Mouse (Mus musculus) neural tube, embryonic 12.5 days (tissue): ENCODE data around the gene S1pr4. TPM values are rescaled to one million over a fixed set of nuclear protein-coding genes. Genes with fewer than 3 reads are reported as not detected.

ENCODE experiments used
- ATAC-seq: fragments of 200-750 bp; cut with Nextera tagmentation; 2 replicates; pipeline ENCODE4 v1.8.0; 2017; ENCODE audit warnings: low read depth, mild to moderate bottlenecking, moderate TSS enrichment, moderate library complexity; ENCODE audit not compliant: low FRiP score
- H3K27ac ChIP-seq: fragments of 300-500 bp; sonication (generic); 2 replicates; pipeline ENCODE4 v1.5.1; 2016
- H3K27me3 ChIP-seq: fragments of 300-500 bp; sonication (generic); replicated peaks from 2 replicates; pipeline ENCODE4 v1.6.1; 2016; ENCODE audit warnings: mild to moderate bottlenecking
- H3K36me3 ChIP-seq: fragments of 300-500 bp; sonication (generic); 2 replicates; pipeline ENCODE4 v1.6.1; 2016; ENCODE audit warnings: mild to moderate bottlenecking
- H3K4me1 ChIP-seq: fragments of 300-500 bp; sonication (generic); 2 replicates; pipeline ENCODE4 v1.6.1; 2016
- H3K4me2 ChIP-seq: fragments of 300-500 bp; sonication (generic); replicated peaks from 2 replicates; pipeline ENCODE4 v1.6.1; 2016; ENCODE audit warnings: mild to moderate bottlenecking
- H3K4me3 ChIP-seq: fragments of 300-500 bp; sonication (generic); 2 replicates; pipeline ENCODE4 v1.5.1; 2016
- H3K9ac ChIP-seq: fragments of 300-500 bp; sonication (generic); 2 replicates; pipeline ENCODE4 v1.6.1; 2016; ENCODE audit warnings: mild to moderate bottlenecking
- H3K9me3 ChIP-seq: fragments of 300-500 bp; sonication (generic); 2 replicates; pipeline ENCODE4 v1.6.1; 2016; ENCODE audit warnings: mild to moderate bottlenecking
- WGBS: fragments of 180-500 bp; shearing (Covaris S2); methylation state at CpG from one replicate; pipeline ENCODE4 v1.1.7; 2016; 5-methylcytosine and 5-hydroxymethylcytosine counted together
- polyA plus RNA-seq: library from polyadenylated mRNA; unstranded; fragments of >200 nt; fragmentation: Nextera tagmentation; extraction: Ambion mirVana; gene quantifications from 2 replicates; pipeline ENCODE4 v1.2.1, GENCODE M21; 2016

The S1pr4 gene
- polyA plus RNA-seq, 1 experiment from 2014 or later: 0.51 TPM

GRCm38 (mm10) chr10:81496969-81497368, 3.0 kb downstream of the S1pr4 start:
- no peaks in the 10 kb centered on the region for H3K9me3 ChIP-seq
- no peak overlapping the region for H3K27ac ChIP-seq
- peak overlapping the region; percentile 30; the same call in 1 of the 2 replicates for H3K9ac ChIP-seq
- no peaks in the 10 kb centered on the region for H3K27me3 ChIP-seq
- peak overlapping the region; percentile 97 for H3K4me2 ChIP-seq
- peak overlapping the region; percentile 72 for H3K4me3 ChIP-seq
- ATAC-seq: 0 out of 2 replicates have a peak, but pooled peaks have one; percentile 0
- H3K36me3 ChIP-seq: peaks cover 16% of the 10 kb centered on the region
- peaks cover 19% of the 10 kb centered on the region for H3K4me1 ChIP-seq
- WGBS: 35% methylated on average over 4 of the region's 4 CpGs

- WGBS: under 1% methylated on average over 45 of the region's 45 CpGs
- H3K4me3 ChIP-seq: peak within 1 kb of the TSS; percentile 72
- ATAC-seq: peak; percentile 95
- H3K4me1 ChIP-seq: peaks cover 19% of the 10 kb centered on the region
- H3K9ac ChIP-seq: peak within 1 kb of the TSS; percentile 77
- H3K27me3 ChIP-seq: no peaks in the 10 kb centered on the region
- peak within 1 kb of the TSS; percentile 97 for H3K4me2 ChIP-seq
- H3K36me3 ChIP-seq: peaks cover 22% of the 10 kb centered on the region
- no peak within 1 kb of the TSS; the same call in 1 of the 2 replicates for H3K27ac ChIP-seq
- H3K9me3 ChIP-seq: no peaks in the 10 kb centered on the region
Measured at GRCm38 (mm10) chr10:81496264-81496901, 3.5 kb downstream of the S1pr4 start, which contains the start of gene Ncln. Ncln (minus strand) TSS chr10:81496392.

- Histone ChIP-seq H3K9ac (peak overlapping the region; percentile 77), H3K4me1 (peaks cover 19% of the 10 kb centered on the region), H3K4me3 (peak overlapping the region; percentile 72), H3K4me2 (peak overlapping the region; percentile 97), H3K36me3 (peaks cover 28% of the 10 kb centered on the region), H3K9me3 (no peaks in the 10 kb centered on the region), H3K27me3 (no peaks in the 10 kb centered on the region), H3K27ac (no peak overlapping the region; the same call in 1 of the 2 replicates)
- WGBS: 2% methylated on average over 41 of the region's 41 CpGs
- ATAC-seq: peak; percentile 43
Measured at GRCm38 (mm10) chr10:81495616-81496263, 4.2 kb downstream of the S1pr4 start.

GRCm38 (mm10) chr10:81495151-81495550, 4.8 kb downstream of the S1pr4 start:
- 80% methylated on average over 6 of the region's 6 CpGs for WGBS
- peaks cover 19% of the 10 kb centered on the region for H3K4me1 ChIP-seq
- H3K9me3 ChIP-seq: no peaks in the 10 kb centered on the region
- peak overlapping the region; percentile 77 for H3K9ac ChIP-seq
- peak overlapping the region; percentile 72 for H3K4me3 ChIP-seq
- H3K4me2 ChIP-seq: peak overlapping the region; percentile 97
- no peak for ATAC-seq
- H3K27ac ChIP-seq: no peak overlapping the region
- H3K27me3 ChIP-seq: no peaks in the 10 kb centered on the region
- H3K36me3 ChIP-seq: peaks cover 34% of the 10 kb centered on the region

- Histone ChIP-seq H3K36me3 (peaks cover 41% of the 10 kb centered on the region), H3K4me1 (peaks cover 19% of the 10 kb centered on the region), H3K9me3 (no peaks in the 10 kb centered on the region), H3K4me3 (0 out of 2 replicates have a peak overlapping the region, but pooled peaks have one; percentile 5), H3K9ac (no peak overlapping the region), H3K27ac (no peak overlapping the region), H3K4me2 (peak overlapping the region; percentile 97), H3K27me3 (no peaks in the 10 kb centered on the region)
- no peak for ATAC-seq
- 83% methylated on average over 11 of the region's 11 CpGs for WGBS
Measured at GRCm38 (mm10) chr10:81494260-81495041, 5.5 kb downstream of the S1pr4 start.

- Histone ChIP-seq H3K4me3 (0 out of 2 replicates have a peak overlapping the region, but pooled peaks have one; percentile 5), H3K9ac (no peak overlapping the region), H3K27me3 (no peaks in the 10 kb centered on the region), H3K27ac (no peak overlapping the region), H3K36me3 (peaks cover 48% of the 10 kb centered on the region), H3K4me1 (peaks cover 19% of the 10 kb centered on the region), H3K4me2 (no peak overlapping the region; the same call in 1 of the 2 replicates), H3K9me3 (no peaks in the 10 kb centered on the region)
- no peak for ATAC-seq
- 85% methylated on average over 8 of the region's 8 CpGs for WGBS
Measured at GRCm38 (mm10) chr10:81493601-81494220, 6.2 kb downstream of the S1pr4 start.

GRCm38 (mm10) chr10:81492606-81493240, 7.2 kb downstream of the S1pr4 start:
- Histone ChIP-seq H3K27ac (no peak overlapping the region), H3K4me3 (no peak overlapping the region), H3K9me3 (no peaks in the 10 kb centered on the region), H3K36me3 (peaks cover 58% of the 10 kb centered on the region), H3K4me2 (no peak overlapping the region), H3K27me3 (no peaks in the 10 kb centered on the region), H3K9ac (no peak overlapping the region), H3K4me1 (peaks cover 19% of the 10 kb centered on the region)
- ATAC-seq: no peak
- 90% methylated on average over 11 of the region's 11 CpGs for WGBS

GRCm38 (mm10) chr10:81491018-81491417, 8.9 kb downstream of the S1pr4 start:
- no peak overlapping the region for H3K9ac ChIP-seq
- 98% methylated on average over 9 of the region's 9 CpGs for WGBS

GRCm38 (mm10) chr10:81489941-81490340, 10.0 kb downstream of the S1pr4 start:
- H3K27ac ChIP-seq: no peak overlapping the region
- H3K27me3 ChIP-seq: no peaks in the 10 kb centered on the region
- peaks cover 15% of the 10 kb centered on the region for H3K4me1 ChIP-seq
- 88% methylated on average over 14 of the region's 14 CpGs for WGBS
- H3K9ac ChIP-seq: no peak overlapping the region
- H3K4me3 ChIP-seq: no peak overlapping the region
- no peaks in the 10 kb centered on the region for H3K9me3 ChIP-seq
- no peak for ATAC-seq
- H3K36me3 ChIP-seq: peaks cover 75% of the 10 kb centered on the region
- no peak overlapping the region for H3K4me2 ChIP-seq

More at GRCm38 (mm10) chr10:81491018-81491417, 8.9 kb downstream of the S1pr4 start:
- H3K4me2 ChIP-seq: no peak overlapping the region
- no peak overlapping the region for H3K4me3 ChIP-seq
- ATAC-seq: no peak
- no peak overlapping the region for H3K27ac ChIP-seq
- H3K4me1 ChIP-seq: peaks cover 19% of the 10 kb centered on the region
- no peaks in the 10 kb centered on the region for H3K27me3 ChIP-seq
- peaks cover 75% of the 10 kb centered on the region for H3K36me3 ChIP-seq
- H3K9me3 ChIP-seq: no peaks in the 10 kb centered on the region

GRCm38 (mm10) chr10:81488081-81488480, 11.9 kb downstream of the S1pr4 start:
- ATAC-seq: no peak
- Histone ChIP-seq H3K9ac (no peak overlapping the region), H3K27me3 (no peaks in the 10 kb centered on the region), H3K9me3 (no peaks in the 10 kb centered on the region), H3K36me3 (peaks cover 70% of the 10 kb centered on the region), H3K4me1 (peaks cover 10% of the 10 kb centered on the region), H3K4me3 (no peak overlapping the region), H3K27ac (no peak overlapping the region), H3K4me2 (no peak overlapping the region)
- WGBS: 92% methylated on average over 11 of the region's 11 CpGs

GRCm38 (mm10) chr10:81486496-81486895, 13.4 kb downstream of the S1pr4 start:
- Histone ChIP-seq H3K9me3 (no peaks in the 10 kb centered on the region), H3K36me3 (peaks cover 54% of the 10 kb centered on the region), H3K4me3 (no peak overlapping the region), H3K4me1 (peaks cover 17% of the 10 kb centered on the region), H3K27me3 (peaks cover 8% of the 10 kb centered on the region), H3K4me2 (no peak overlapping the region), H3K27ac (no peak overlapping the region), H3K9ac (no peak overlapping the region)
- 89% methylated on average over 10 of the region's 10 CpGs for WGBS
- no peak for ATAC-seq
